7 mouse cellular contexts compared by ENCODE assay signal in the genomic region with DNA sequence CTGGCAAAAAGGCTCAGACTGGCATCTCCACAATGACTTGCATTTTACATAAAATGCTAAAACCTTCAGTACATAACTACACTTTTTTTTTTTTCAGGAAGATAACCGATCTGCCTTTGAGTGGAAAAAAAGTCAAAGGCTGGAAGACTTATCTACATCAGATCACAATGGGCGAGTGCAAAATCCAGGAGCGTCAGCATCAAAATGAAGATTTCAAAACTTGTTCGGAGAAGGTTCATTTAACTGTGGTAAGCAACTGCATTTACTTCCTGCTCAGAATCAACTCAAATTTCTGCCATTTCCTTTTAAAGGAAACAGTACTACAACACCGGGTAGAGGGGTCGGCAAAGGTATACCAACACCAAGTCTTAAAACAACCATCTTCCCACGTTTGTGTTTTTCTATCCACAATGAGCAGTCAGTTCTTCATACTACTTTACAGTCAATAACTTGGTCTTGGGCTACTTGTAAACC. TPM values are rescaled to one million over a fixed set of nuclear protein-coding genes. Genes with fewer than 3 reads are reported as not detected.
DNase-seq lines count a peak whose midpoint lies in the region; ATAC-seq lines count a peak whose summit lies in the region.

No protein-coding gene starts in this region.

- peaks cover 7% of the 10 kb centered on the region for H3K4me1 ChIP-seq in neural tube, embryonic 11.5 days (ENCODE audit: control insufficient read depth, insufficient read depth, low read length)
- peaks cover 7% of the 10 kb centered on the region; the same call in 1 of the 2 replicates for H3K4me1 ChIP-seq in embryonic facial prominence, embryonic 15.5 days
- H3K4me1 ChIP-seq in limb, embryonic 13.5 days, result peaks cover 24% of the 10 kb centered on the region
- peaks cover 19% of the 10 kb centered on the region; the same call in 1 of the 2 replicates for H3K4me1 ChIP-seq in stomach, embryonic 16.5 days (ENCODE audit: control insufficient read depth, insufficient read depth, low read length)

- peak overlapping the region; percentile 89 for H3K4me3 ChIP-seq in neural tube, embryonic 11.5 days (ENCODE audit: low read depth, low read length)
- H3K4me3 ChIP-seq in embryonic facial prominence, embryonic 15.5 days (replicated peaks), result peak overlapping the region; percentile 91
- H3K4me3 ChIP-seq in limb, embryonic 13.5 days, result peak overlapping the region; percentile 98
- peak overlapping the region; percentile 97 for H3K4me3 ChIP-seq in stomach, embryonic 16.5 days (replicated peaks; ENCODE audit: low read length)

- H3K9me3 ChIP-seq in neural tube, embryonic 11.5 days (ENCODE audit: control insufficient read depth, low read length), result no peaks in the 10 kb centered on the region
- no peaks in the 10 kb centered on the region for H3K9me3 ChIP-seq in embryonic facial prominence, embryonic 15.5 days (replicated peaks)
- H3K9me3 ChIP-seq in limb, embryonic 13.5 days, result no peaks in the 10 kb centered on the region
- H3K9me3 ChIP-seq in stomach, embryonic 16.5 days (replicated peaks; ENCODE audit: control insufficient read depth, low read length), result no peaks in the 10 kb centered on the region

- peak overlapping the region; percentile 82 for H3K4me2 ChIP-seq in neural tube, embryonic 11.5 days (ENCODE audit: low read depth)
- peak overlapping the region; percentile 73 for H3K4me2 ChIP-seq in embryonic facial prominence, embryonic 15.5 days (replicated peaks)
- peak overlapping the region; percentile 91 for H3K4me2 ChIP-seq in limb, embryonic 13.5 days (replicated peaks)
- H3K4me2 ChIP-seq in stomach, embryonic 16.5 days (ENCODE audit: low read depth, low read length), result peak overlapping the region; percentile 90

- H3K9ac ChIP-seq in neural tube, embryonic 11.5 days (ENCODE audit: low read length), result peak overlapping the region; percentile 90
- H3K9ac ChIP-seq in embryonic facial prominence, embryonic 15.5 days, result peak overlapping the region; percentile 97
- H3K9ac ChIP-seq in limb, embryonic 13.5 days, result peak overlapping the region; percentile 97
- peak overlapping the region; percentile 96 for H3K9ac ChIP-seq in stomach, embryonic 16.5 days (ENCODE audit: low read length)

- no peaks in the 10 kb centered on the region for H3K36me3 ChIP-seq in neural tube, embryonic 11.5 days (ENCODE audit: control insufficient read depth, insufficient read depth, low read length)
- no peaks in the 10 kb centered on the region for H3K36me3 ChIP-seq in embryonic facial prominence, embryonic 15.5 days
- 0 out of 2 replicates have a peak, but pooled peaks cover 6% of the 10 kb centered on the region for H3K36me3 ChIP-seq in limb, embryonic 13.5 days
- H3K36me3 ChIP-seq in stomach, embryonic 16.5 days (ENCODE audit: control insufficient read depth, insufficient read depth, low read length), result 0 out of 2 replicates have a peak, but pooled peaks cover 4% of the 10 kb centered on the region

- DNase-seq in neural tube, embryonic 11.5 days (ENCODE audit: low spot score), result no peak
- no peak for DNase-seq in neural tube, embryonic 10.5 days (ENCODE audit: extremely low spot score, low spot score)
- no peak for DNase-seq in layer of hippocampus, adult 18-20 months (ENCODE audit: low spot score in 2 of 2)
- DNase-seq in kidney, adult 9 months, result no peak

- no peak overlapping the region for H3K27ac ChIP-seq in neural tube, embryonic 11.5 days (ENCODE audit: low read depth, low read length)
- H3K27ac ChIP-seq in embryonic facial prominence, embryonic 15.5 days (replicated peaks), result peak overlapping the region; percentile 97
- H3K27ac ChIP-seq in limb, embryonic 13.5 days, result peak overlapping the region; percentile 92; the same call in 1 of the 2 replicates
- peak overlapping the region; percentile 100 for H3K27ac ChIP-seq in stomach, embryonic 16.5 days (ENCODE audit: low read length)

- H3K27me3 ChIP-seq in neural tube, embryonic 11.5 days (ENCODE audit: control insufficient read depth, insufficient read depth, low read length), result no peaks in the 10 kb centered on the region
- no peaks in the 10 kb centered on the region for H3K27me3 ChIP-seq in embryonic facial prominence, embryonic 15.5 days
- H3K27me3 ChIP-seq in limb, embryonic 13.5 days, result no peaks in the 10 kb centered on the region
- no peaks in the 10 kb centered on the region for H3K27me3 ChIP-seq in stomach, embryonic 16.5 days (ENCODE audit: control insufficient read depth, insufficient read depth, low read length)

- WGBS in neural tube, embryonic 11.5 days, result 21% methylated on average over 7 of the region's 7 CpGs
- 7% methylated on average over 7 of the region's 7 CpGs for WGBS in embryonic facial prominence, embryonic 15.5 days
- WGBS in limb, embryonic 13.5 days, result 14% methylated on average over 7 of the region's 7 CpGs
- WGBS in stomach, embryonic 16.5 days, result 9% methylated on average over 7 of the region's 7 CpGs

- no peak for ATAC-seq in neural tube, embryonic 11.5 days (ENCODE audit: insufficient read depth, low FRiP score, low TSS enrichment)
- no peak for ATAC-seq in embryonic facial prominence, embryonic 15.5 days (ENCODE audit: insufficient number of reproducible peaks, low FRiP score, low TSS enrichment, low read depth)
- ATAC-seq in limb, embryonic 13.5 days (ENCODE audit: low FRiP score, low read depth), result no peak
- ATAC-seq in stomach, embryonic 16.5 days (ENCODE audit: insufficient read depth, low FRiP score), result no peak

RNA-seq across cellular contexts. Expression of gene Ggnbp2, which starts 1.8 kb away (rescaled TPM):
- 71.1 and 73.7 TPM in 2 replicates for polyA plus RNA-seq in neural tube, embryonic 11.5 days (2014; fragmentation: Nextera tagmentation; extraction: Ambion mirVana)
- 68.6 and 72.0 TPM in 2 replicates for polyA plus RNA-seq in embryonic facial prominence, embryonic 15.5 days (2015; fragmentation: Nextera tagmentation; extraction: Ambion mirVana)
- 71.0 and 75.5 TPM in 2 replicates for polyA plus RNA-seq in limb, embryonic 13.5 days (2015; fragmentation: Nextera tagmentation; extraction: Ambion mirVana)
- polyA plus RNA-seq in stomach, embryonic 16.5 days (2015; fragmentation: Nextera tagmentation; extraction: Ambion mirVana), result 52.2 and 60.3 TPM in 2 replicates
- 10 to 100 TPM; 80.6 to 88.2 TPM for total RNA-seq in layer of hippocampus, adult 18-20 months (2021)

RNA-seq across cellular contexts. Expression of gene Myo19, which starts 11.1 kb away (rescaled TPM):
- polyA plus RNA-seq in neural tube, embryonic 11.5 days (2014; fragmentation: Nextera tagmentation; extraction: Ambion mirVana), result 9.2 TPM in 2 replicates
- polyA plus RNA-seq in embryonic facial prominence, embryonic 15.5 days (2015; fragmentation: Nextera tagmentation; extraction: Ambion mirVana), result 11.5 and 14.2 TPM in 2 replicates
- 9.5 and 9.7 TPM in 2 replicates for polyA plus RNA-seq in limb, embryonic 13.5 days (2015; fragmentation: Nextera tagmentation; extraction: Ambion mirVana)
- 7.7 and 8.0 TPM in 2 replicates for polyA plus RNA-seq in stomach, embryonic 16.5 days (2015; fragmentation: Nextera tagmentation; extraction: Ambion mirVana)
- 1 to 10 TPM; 7.4 to 7.9 TPM for total RNA-seq in layer of hippocampus, adult 18-20 months (2021)

RNA-seq across cellular contexts. Expression of gene Pigw, which starts 11.3 kb away (rescaled TPM):
- 3.6 and 3.8 TPM in 2 replicates for polyA plus RNA-seq in neural tube, embryonic 11.5 days (2014; fragmentation: Nextera tagmentation; extraction: Ambion mirVana)
- 1.9 and 2.4 TPM in 2 replicates for polyA plus RNA-seq in embryonic facial prominence, embryonic 15.5 days (2015; fragmentation: Nextera tagmentation; extraction: Ambion mirVana)
- 2.4 and 2.6 TPM in 2 replicates for polyA plus RNA-seq in limb, embryonic 13.5 days (2015; fragmentation: Nextera tagmentation; extraction: Ambion mirVana)
- polyA plus RNA-seq in stomach, embryonic 16.5 days (2015; fragmentation: Nextera tagmentation; extraction: Ambion mirVana), result 2.5 and 3.1 TPM in 2 replicates
- total RNA-seq in layer of hippocampus, adult 18-20 months (2021), result 1 to 10 TPM; 7.1 to 7.5 TPM

RNA-seq across cellular contexts. Expression of gene Dhrs11, which starts 40.0 kb away (rescaled TPM):
- polyA plus RNA-seq in neural tube, embryonic 11.5 days (2014; fragmentation: Nextera tagmentation; extraction: Ambion mirVana), result 11.6 and 13.8 TPM in 2 replicates
- 13.7 and 14.2 TPM in 2 replicates for polyA plus RNA-seq in embryonic facial prominence, embryonic 15.5 days (2015; fragmentation: Nextera tagmentation; extraction: Ambion mirVana)
- 13.1 and 13.2 TPM in 2 replicates for polyA plus RNA-seq in limb, embryonic 13.5 days (2015; fragmentation: Nextera tagmentation; extraction: Ambion mirVana)
- 25.5 and 29.5 TPM in 2 replicates for polyA plus RNA-seq in stomach, embryonic 16.5 days (2015; fragmentation: Nextera tagmentation; extraction: Ambion mirVana)
- total RNA-seq in layer of hippocampus, adult 18-20 months (2021), result 1 to 10 TPM; 5.3 to 5.8 TPM

RNA-seq across cellular contexts. Expression of gene Znhit3, which starts 47.3 kb away (rescaled TPM):
- polyA plus RNA-seq in neural tube, embryonic 11.5 days (2014; fragmentation: Nextera tagmentation; extraction: Ambion mirVana), result 70.1 and 71.3 TPM in 2 replicates
- 49.9 and 58.1 TPM in 2 replicates for polyA plus RNA-seq in embryonic facial prominence, embryonic 15.5 days (2015; fragmentation: Nextera tagmentation; extraction: Ambion mirVana)
- 61.8 and 68.3 TPM in 2 replicates for polyA plus RNA-seq in limb, embryonic 13.5 days (2015; fragmentation: Nextera tagmentation; extraction: Ambion mirVana)
- 46.8 and 48.3 TPM in 2 replicates for polyA plus RNA-seq in stomach, embryonic 16.5 days (2015; fragmentation: Nextera tagmentation; extraction: Ambion mirVana)
- 10 to 100 TPM; 29.3 to 30.0 TPM for total RNA-seq in layer of hippocampus, adult 18-20 months (2021)
